Mouse (Mus musculus) forebrain, embryonic 10.5 days (tissue): Measurements from ENCODE around the gene Amz2. TPM values are rescaled to one million over a fixed set of nuclear protein-coding genes. Genes with fewer than 3 reads are reported as not detected.
A peak's percentile ranks its signal among the peaks of the same experiment; 100 is the strongest.

Experiments
- DNase-seq: peaks from one replicate; pipeline ENCODE4 v3.0.0-alpha.2; 2017; ENCODE audit warnings: low spot score; ENCODE audit errors: extremely low spot score
- H3K27ac ChIP-seq: fragments of 300-500 bp; sonication (generic); 2 replicates; pipeline ENCODE4 v1.5.1; 2016; ENCODE audit warnings: mild to moderate bottlenecking
- H3K27me3 ChIP-seq: fragments of 300-500 bp; sonication (generic); 2 replicates; pipeline ENCODE4 v1.6.1; 2016; ENCODE audit warnings: mild to moderate bottlenecking; ENCODE audit not compliant: poor library complexity, severe bottlenecking
- H3K36me3 ChIP-seq: fragments of 300-500 bp; sonication (generic); replicated peaks from 2 replicates; pipeline ENCODE4 v1.6.1; 2016; ENCODE audit warnings: mild to moderate bottlenecking, moderate library complexity
- H3K4me1 ChIP-seq: fragments of 300-500 bp; sonication (generic); 2 replicates; pipeline ENCODE4 v1.6.1; 2016
- H3K4me3 ChIP-seq: fragments of 300-500 bp; sonication (generic); 2 replicates; pipeline ENCODE4 v1.5.1; 2016; ENCODE audit warnings: mild to moderate bottlenecking, moderate library complexity
- H3K9me3 ChIP-seq: fragments of 300-500 bp; sonication (generic); 2 replicates; pipeline ENCODE4 v1.6.1; 2016; ENCODE audit warnings: mild to moderate bottlenecking, moderate library complexity
- WGBS: fragments of 180-500 bp; shearing (Covaris S2); methylation state at CpG from one replicate; pipeline ENCODE4 v1.1.7; 2016; 5-methylcytosine and 5-hydroxymethylcytosine counted together
- polyA plus RNA-seq: library from polyadenylated mRNA; unstranded; fragments of >200 nt; fragmentation: Nextera tagmentation; extraction: Ambion mirVana; gene quantifications from 2 replicates; pipeline ENCODE4 v1.2.1, GENCODE M21; 2016

Amz2 gene
- polyA plus RNA-seq = 41.9 and 44.4 TPM in 2 replicates

DNA sequence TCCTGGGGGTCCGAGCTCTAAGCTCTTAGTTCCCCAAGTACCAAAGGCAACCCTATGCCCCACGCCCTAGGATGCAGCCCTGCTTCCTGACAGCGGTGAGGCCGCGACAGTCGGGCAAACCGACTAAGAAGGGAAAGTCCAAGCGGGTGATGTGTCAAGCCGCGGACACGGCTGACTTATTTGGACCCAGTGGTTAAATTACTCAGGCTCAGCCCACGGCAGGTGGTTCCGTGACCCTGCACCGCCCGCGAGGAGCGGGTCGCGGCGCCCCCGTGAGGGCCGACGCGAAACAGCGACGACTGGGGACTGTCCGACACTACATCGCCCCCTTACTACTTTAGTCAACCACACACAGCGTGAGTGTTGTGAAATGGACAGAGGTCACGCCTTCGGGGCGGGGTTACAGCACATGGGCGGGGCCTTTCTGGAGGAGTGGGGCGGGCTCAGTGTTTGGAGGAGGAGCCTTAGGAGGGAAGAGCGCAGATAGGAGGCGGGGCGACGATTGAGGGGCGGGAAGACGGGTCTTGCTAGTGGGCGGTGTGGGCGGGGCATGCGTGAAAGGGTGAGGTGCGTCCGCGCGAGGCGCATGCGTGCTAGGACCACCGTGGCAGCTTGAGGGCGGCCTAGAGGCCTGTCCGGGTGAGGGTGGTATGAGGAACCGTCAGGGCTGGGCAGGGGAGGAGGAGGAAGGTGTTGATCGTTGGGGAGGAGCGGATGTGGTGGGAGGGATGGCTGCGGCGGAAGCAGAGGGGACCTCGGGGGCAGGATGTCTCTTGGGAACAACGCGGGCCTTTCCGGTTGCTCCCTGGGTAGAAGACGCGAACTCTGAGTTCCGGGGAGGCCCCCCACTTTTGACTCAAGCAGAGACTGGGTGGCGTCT, at the start of gene Amz2:
Amz2 (plus strand) TSS at position 555 of the 880 bp plus-strand sequence.
- Histone ChIP-seq H3K4me1 (peaks cover 19% of the 10 kb centered on the region), H3K4me3 (peak within 1 kb of the TSS; percentile 69), H3K27ac (peak within 1 kb of the TSS; percentile 92), H3K9me3 (peaks cover 3% of the 10 kb centered on the region; the same call in 1 of the 2 replicates), H3K27me3 (no peaks in the 10 kb centered on the region), H3K36me3 (peaks cover 24% of the 10 kb centered on the region)
- DNase-seq = peak; percentile 100
- under 1% methylated on average over 64 of the region's 65 CpGs for WGBS

DNA sequence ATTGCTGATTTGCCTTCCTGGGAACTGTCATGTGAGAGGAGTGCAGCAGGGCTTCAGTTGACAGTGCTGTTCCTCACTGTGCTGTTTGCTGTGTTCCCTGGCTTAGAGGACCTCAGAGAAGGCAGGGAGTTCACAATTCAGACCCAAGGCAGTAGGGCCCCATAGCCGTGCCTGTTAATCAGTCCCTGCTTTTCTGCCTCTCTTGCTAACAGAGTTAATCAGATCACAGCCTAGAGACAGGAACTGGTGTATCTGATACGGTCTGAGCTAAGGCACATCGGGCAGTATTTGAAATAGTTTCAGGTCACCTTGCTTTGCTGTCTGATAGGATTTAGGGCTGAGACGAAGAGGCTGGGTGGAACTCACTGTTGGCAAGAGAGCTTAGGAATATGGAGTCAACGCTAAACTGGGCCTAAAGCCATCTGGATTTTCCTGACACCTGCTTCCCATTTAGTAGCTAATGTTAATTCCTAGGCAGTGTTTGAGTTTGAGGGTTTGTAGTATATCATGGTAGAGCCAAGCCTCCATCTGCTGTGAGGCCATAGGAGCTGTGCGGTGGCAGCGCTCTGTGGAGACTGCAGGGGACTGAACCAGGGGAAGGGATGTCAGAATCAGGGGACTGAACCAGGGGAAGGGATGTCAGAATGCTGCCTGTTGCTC, 49.1 kb upstream of the Amz2 start:
- WGBS = 62% methylated on average over 7 of the region's 7 CpGs
- Histone ChIP-seq H3K27ac (0 out of 2 replicates have a peak overlapping the region, but pooled peaks have one; percentile 2), H3K9me3 (no peaks in the 10 kb centered on the region), H3K4me3 (no peak overlapping the region), H3K27me3 (no peaks in the 10 kb centered on the region), H3K36me3 (peaks cover 19% of the 10 kb centered on the region), H3K4me1 (peaks cover 40% of the 10 kb centered on the region)
- no peak for DNase-seq

- Histone ChIP-seq H3K4me1 (peaks cover 40% of the 10 kb centered on the region), H3K36me3 (peaks cover 14% of the 10 kb centered on the region), H3K9me3 (no peaks in the 10 kb centered on the region), H3K4me3 (no peak overlapping the region), H3K27me3 (no peaks in the 10 kb centered on the region), H3K27ac (0 out of 2 replicates have a peak overlapping the region, but pooled peaks have one; percentile 32)
- DNase-seq = no peak
- WGBS = 60% methylated on average over 10 of the region's 10 CpGs
Measured at GRCm38 (mm10) chr11:109377477-109377876, 48.3 kb upstream of the Amz2 start.

- 81% methylated on average over 7 of the region's 7 CpGs for WGBS
- peaks cover 40% of the 10 kb centered on the region for H3K4me1 ChIP-seq
- no peak overlapping the region for H3K27ac ChIP-seq
- peaks cover 12% of the 10 kb centered on the region for H3K36me3 ChIP-seq
- no peak for DNase-seq
- H3K4me3 ChIP-seq = no peak overlapping the region
- H3K9me3 ChIP-seq = no peaks in the 10 kb centered on the region
- no peaks in the 10 kb centered on the region for H3K27me3 ChIP-seq
Measured at GRCm38 (mm10) chr11:109378051-109378450, 47.7 kb upstream of the Amz2 start.

- WGBS = 91% methylated on average over 5 of the region's 5 CpGs
- H3K27me3 ChIP-seq = no peaks in the 10 kb centered on the region
Measured at GRCm38 (mm10) chr11:109380662-109381061, 45.1 kb upstream of the Amz2 start.

GRCm38 (mm10) chr11:109385296-109385695, 40.5 kb upstream of the Amz2 start:
- Histone ChIP-seq H3K36me3 (no peaks in the 10 kb centered on the region), H3K9me3 (no peaks in the 10 kb centered on the region), H3K27ac (no peak overlapping the region), H3K4me3 (no peak overlapping the region), H3K4me1 (no peaks in the 10 kb centered on the region), H3K27me3 (no peaks in the 10 kb centered on the region)
- no peak for DNase-seq
- 95% methylated on average over 8 of the region's 8 CpGs for WGBS

More at GRCm38 (mm10) chr11:109380662-109381061, 45.1 kb upstream of the Amz2 start:
- no peak for DNase-seq
- Histone ChIP-seq H3K4me3 (no peak overlapping the region), H3K4me1 (peaks cover 30% of the 10 kb centered on the region), H3K27ac (no peak overlapping the region), H3K9me3 (no peaks in the 10 kb centered on the region), H3K36me3 (no peaks in the 10 kb centered on the region)

- 97% methylated on average over 5 of the region's 5 CpGs for WGBS
- Histone ChIP-seq H3K9me3 (no peaks in the 10 kb centered on the region), H3K36me3 (peaks cover 14% of the 10 kb centered on the region), H3K27me3 (no peaks in the 10 kb centered on the region), H3K27ac (no peak overlapping the region), H3K4me1 (peaks cover 10% of the 10 kb centered on the region), H3K4me3 (no peak overlapping the region)
- no peak for DNase-seq
Measured at GRCm38 (mm10) chr11:109389046-109389445, 36.7 kb upstream of the Amz2 start.

DNA sequence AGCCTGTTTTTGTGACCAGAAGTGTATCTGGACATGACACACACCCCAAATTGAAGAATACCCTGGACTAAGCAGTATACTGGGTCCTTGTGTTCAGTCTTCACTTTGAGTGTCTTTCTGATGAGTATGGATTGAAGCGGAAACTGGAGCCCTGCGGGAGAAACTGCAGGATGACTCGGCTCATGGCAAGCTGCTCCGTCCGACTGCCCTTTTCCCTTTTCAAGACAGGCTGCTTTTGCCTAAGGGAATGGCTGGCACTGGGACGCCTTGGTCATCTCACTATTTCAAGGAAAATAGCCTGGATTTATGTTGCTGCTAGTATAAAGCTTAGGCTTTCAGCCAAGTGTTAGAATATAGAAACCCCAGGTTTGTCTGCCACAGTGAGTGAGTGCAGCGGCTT, 34.5 kb upstream of the Amz2 start:
- Histone ChIP-seq H3K27me3 (no peaks in the 10 kb centered on the region), H3K4me3 (no peak overlapping the region), H3K9me3 (no peaks in the 10 kb centered on the region), H3K36me3 (peaks cover 34% of the 10 kb centered on the region), H3K4me1 (peaks cover 10% of the 10 kb centered on the region), H3K27ac (no peak overlapping the region)
- no peak for DNase-seq
- 91% methylated on average over 7 of the region's 7 CpGs for WGBS

DNA sequence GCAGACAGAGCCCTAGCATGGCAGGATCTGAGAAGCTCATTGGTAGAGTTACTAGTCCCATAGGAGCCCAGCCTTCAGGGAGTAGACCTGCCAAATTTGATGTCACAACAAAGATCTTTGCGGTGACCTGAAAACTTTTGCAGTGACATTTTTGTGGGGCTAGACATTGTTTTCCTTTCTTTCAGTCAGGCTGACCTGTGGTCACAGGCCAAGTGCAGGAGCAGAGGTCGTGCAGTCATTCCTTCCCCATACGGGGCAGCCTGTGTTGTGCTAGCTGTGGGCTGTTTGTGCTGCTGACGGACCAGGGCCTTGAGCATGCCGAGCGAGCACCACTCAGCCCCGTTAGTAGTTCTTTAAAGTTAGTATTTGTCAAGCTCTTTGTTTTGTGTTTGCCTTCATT, 34.0 kb upstream of the Amz2 start:
- peaks cover 10% of the 10 kb centered on the region for H3K4me1 ChIP-seq
- H3K9me3 ChIP-seq = no peaks in the 10 kb centered on the region
- no peaks in the 10 kb centered on the region for H3K27me3 ChIP-seq
- no peak overlapping the region for H3K4me3 ChIP-seq
- H3K36me3 ChIP-seq = peaks cover 40% of the 10 kb centered on the region
- no peak overlapping the region for H3K27ac ChIP-seq
- DNase-seq = no peak
- WGBS = 65% methylated on average over 7 of the region's 7 CpGs

DNA sequence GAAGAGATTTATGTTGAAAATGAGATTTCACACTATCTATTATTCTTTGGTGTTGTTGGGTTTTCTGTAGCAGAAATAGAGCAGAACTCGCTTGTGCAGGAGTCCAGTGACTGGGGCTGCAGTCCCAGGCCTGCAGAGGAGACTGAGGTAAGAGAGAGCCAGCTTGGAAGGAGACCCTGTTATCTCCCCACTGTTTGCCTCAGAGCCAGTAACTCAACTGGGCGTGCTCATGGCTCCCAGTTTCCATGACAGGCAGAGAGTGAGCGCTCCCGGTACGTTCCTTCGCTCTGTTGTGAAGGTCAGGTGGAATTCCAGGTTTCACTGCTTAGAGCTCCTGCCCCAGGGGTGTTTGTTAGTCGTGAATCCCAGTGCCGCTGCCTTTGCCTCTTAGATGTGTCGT, 33.1 kb upstream of the Amz2 start:
- DNase-seq = no peak
- WGBS = 89% methylated on average over 9 of the region's 9 CpGs

GRCm38 (mm10) chr11:109394758-109395157, 31.0 kb upstream of the Amz2 start:
- no peaks in the 10 kb centered on the region for H3K27me3 ChIP-seq
- H3K4me1 ChIP-seq = peaks cover 10% of the 10 kb centered on the region
- H3K4me3 ChIP-seq = no peak overlapping the region
- H3K36me3 ChIP-seq = peaks cover 65% of the 10 kb centered on the region
- no peak overlapping the region for H3K27ac ChIP-seq
- 94% methylated on average over 9 of the region's 9 CpGs for WGBS
- no peaks in the 10 kb centered on the region for H3K9me3 ChIP-seq
- no peak for DNase-seq

More for the DNA sequence above, 33.1 kb upstream of the Amz2 start:
- Histone ChIP-seq H3K36me3 (peaks cover 48% of the 10 kb centered on the region), H3K4me1 (peaks cover 10% of the 10 kb centered on the region), H3K4me3 (no peak overlapping the region), H3K27me3 (no peaks in the 10 kb centered on the region), H3K27ac (no peak overlapping the region), H3K9me3 (no peaks in the 10 kb centered on the region)

- H3K27ac ChIP-seq = no peak overlapping the region
- no peaks in the 10 kb centered on the region for H3K27me3 ChIP-seq
- H3K36me3 ChIP-seq = peaks cover 69% of the 10 kb centered on the region
- no peak for DNase-seq
- H3K4me3 ChIP-seq = no peak overlapping the region
- WGBS = 91% methylated on average over 9 of the region's 9 CpGs
- H3K9me3 ChIP-seq = no peaks in the 10 kb centered on the region
- peaks cover 10% of the 10 kb centered on the region for H3K4me1 ChIP-seq
Measured at GRCm38 (mm10) chr11:109395291-109395690, 30.5 kb upstream of the Amz2 start.

GRCm38 (mm10) chr11:109406431-109406830, 19.3 kb upstream of the Amz2 start:
- Histone ChIP-seq H3K27me3 (no peaks in the 10 kb centered on the region), H3K4me3 (no peak overlapping the region), H3K36me3 (no peaks in the 10 kb centered on the region; the same call in 1 of the 2 replicates), H3K9me3 (no peaks in the 10 kb centered on the region), H3K27ac (no peak overlapping the region), H3K4me1 (no peaks in the 10 kb centered on the region)
- DNase-seq = no peak
- WGBS = 92% methylated on average over 5 of the region's 5 CpGs
